Mouse (Mus musculus): Measurements from ENCODE around the gene Pdzd2. TPM values are rescaled to one million over a fixed set of nuclear protein-coding genes. Genes with fewer than 3 reads are reported as not detected.
A peak's percentile ranks its signal among the peaks of the same experiment; 100 is the strongest.

Pdzd2 gene
- polyA plus RNA-seq, 1 experiment from 2014 or later: 114 TPM

- TF ChIP-seq CTCF (IDR thresholded peaks at IDR 0.05): no peak
- TF ChIP-seq EP300 (IDR thresholded peaks at IDR 0.05): no peak
- Histone ChIP-seq H3K9ac (replicated peaks; ENCODE audit: low read depth) (no peak overlapping the region), H3K27ac (ENCODE audit: low read length) (no peak overlapping the region), H3K4me3 (ENCODE audit: low read depth, low read length) (no peak overlapping the region), H3K9me3 (ENCODE audit: low read length) (no peaks in the 10 kb centered on the region), H3K27me3 (replicated peaks; ENCODE audit: insufficient read depth, low read length) (no peaks in the 10 kb centered on the region), H3K36me3 (ENCODE audit: insufficient read depth, low read length) (no peaks in the 10 kb centered on the region), H3K4me1 (ENCODE audit: insufficient read depth, low read depth, low read length) (no peaks in the 10 kb centered on the region), H3K4me2 (replicated peaks; ENCODE audit: low read depth, low read length) (no peak overlapping the region)
- no peak for DNase-seq (ENCODE audit: low spot score)
- ATAC-seq: no peak
- WGBS: 89% methylated on average over 10 of the region's 10 CpGs
Measured at GRCm38 (mm10) chr15:12506514-12506913, 233.2 kb downstream of the Pdzd2 start.

DNA sequence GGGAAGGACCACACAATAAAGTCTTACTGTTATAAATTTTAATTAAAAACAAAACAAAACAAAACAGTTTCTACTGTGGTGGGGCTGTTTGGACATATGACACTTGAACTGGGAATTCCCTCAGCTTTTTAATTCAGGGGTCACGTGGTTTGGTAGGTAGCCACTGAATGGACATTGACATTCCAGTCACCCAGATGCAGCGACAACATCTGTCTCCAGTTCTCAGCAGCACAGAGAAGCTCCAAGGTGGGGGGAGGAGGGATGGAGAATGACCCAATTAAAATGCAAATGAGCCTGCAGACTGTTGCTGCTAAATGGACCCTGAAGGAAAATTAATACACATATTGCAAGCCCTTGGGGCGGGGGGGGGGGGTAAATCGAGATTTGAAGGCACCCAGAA is 233.6 kb downstream of the Pdzd2 start:
- H3K36me3 ChIP-seq (ENCODE audit: insufficient read depth, low read length): no peaks in the 10 kb centered on the region
- H3K4me1 ChIP-seq (ENCODE audit: insufficient read depth, low read depth, low read length): no peaks in the 10 kb centered on the region
- H3K9me3 ChIP-seq (ENCODE audit: low read length): no peaks in the 10 kb centered on the region
- ATAC-seq (no peak), DNase-seq (ENCODE audit: low spot score) (no peak)
- no peaks in the 10 kb centered on the region for H3K27me3 ChIP-seq (replicated peaks; ENCODE audit: insufficient read depth, low read length)
- no peak overlapping the region for H3K9ac ChIP-seq (replicated peaks; ENCODE audit: low read depth)
- no peak overlapping the region for H3K4me3 ChIP-seq (ENCODE audit: low read depth, low read length)
- no peak overlapping the region for H3K4me2 ChIP-seq (replicated peaks; ENCODE audit: low read depth, low read length)
- 81% methylated on average over 4 of the region's 4 CpGs for WGBS
- TF ChIP-seq CTCF (IDR thresholded peaks at IDR 0.05): no peak
- no peak for TF ChIP-seq EP300 (IDR thresholded peaks at IDR 0.05)
- no peak overlapping the region for H3K27ac ChIP-seq (ENCODE audit: low read length)

- H3K36me3 ChIP-seq (ENCODE audit: insufficient read depth, low read length): no peaks in the 10 kb centered on the region
- no peaks in the 10 kb centered on the region for H3K9me3 ChIP-seq (ENCODE audit: low read length)
- DNase-seq (ENCODE audit: low spot score) (no peak), ATAC-seq (no peak)
- TF ChIP-seq EP300 (IDR thresholded peaks at IDR 0.05) (no peak), CTCF (IDR thresholded peaks at IDR 0.05) (no peak)
- WGBS: 87% methylated on average over 11 of the region's 11 CpGs
- no peak overlapping the region for H3K4me3 ChIP-seq (ENCODE audit: low read depth, low read length)
- H3K27ac ChIP-seq (ENCODE audit: low read length): no peak overlapping the region
- no peak overlapping the region for H3K4me2 ChIP-seq (replicated peaks; ENCODE audit: low read depth, low read length)
- no peaks in the 10 kb centered on the region for H3K27me3 ChIP-seq (replicated peaks; ENCODE audit: insufficient read depth, low read length)
- H3K4me1 ChIP-seq (ENCODE audit: insufficient read depth, low read depth, low read length): no peaks in the 10 kb centered on the region
- no peak overlapping the region for H3K9ac ChIP-seq (replicated peaks; ENCODE audit: low read depth)
Measured at GRCm38 (mm10) chr15:12505556-12505955, 234.2 kb downstream of the Pdzd2 start.

- Histone ChIP-seq H3K27ac (ENCODE audit: low read length) (no peak overlapping the region), H3K4me3 (ENCODE audit: low read depth, low read length) (no peak overlapping the region), H3K9ac (replicated peaks; ENCODE audit: low read depth) (no peak overlapping the region), H3K9me3 (ENCODE audit: low read length) (no peaks in the 10 kb centered on the region), H3K4me1 (ENCODE audit: insufficient read depth, low read depth, low read length) (no peaks in the 10 kb centered on the region), H3K36me3 (ENCODE audit: insufficient read depth, low read length) (no peaks in the 10 kb centered on the region), H3K4me2 (replicated peaks; ENCODE audit: low read depth, low read length) (no peak overlapping the region), H3K27me3 (replicated peaks; ENCODE audit: insufficient read depth, low read length) (no peaks in the 10 kb centered on the region)
- peak; percentile 70 for ATAC-seq
- peak; percentile 55 for DNase-seq (ENCODE audit: low spot score)
- TF ChIP-seq CTCF (IDR thresholded peaks at IDR 0.05) (no peak), EP300 (IDR thresholded peaks at IDR 0.05) (no peak)
- WGBS: 68% methylated on average over 9 of the region's 9 CpGs
Measured at GRCm38 (mm10) chr15:12503907-12504306, 235.8 kb downstream of the Pdzd2 start.

GRCm38 (mm10) chr15:12501924-12502548 is 237.7 kb downstream of the Pdzd2 start:
- H3K27ac ChIP-seq (ENCODE audit: low read length): no peak overlapping the region
- 54% methylated on average over 13 of the region's 13 CpGs for WGBS
- no peaks in the 10 kb centered on the region for H3K36me3 ChIP-seq (ENCODE audit: insufficient read depth, low read length)
- no peaks in the 10 kb centered on the region for H3K27me3 ChIP-seq (replicated peaks; ENCODE audit: insufficient read depth, low read length)
- TF ChIP-seq EP300 (IDR thresholded peaks at IDR 0.05): no peak
- TF ChIP-seq CTCF (IDR thresholded peaks at IDR 0.05): no peak
- no peaks in the 10 kb centered on the region for H3K9me3 ChIP-seq (ENCODE audit: low read length)
- ATAC-seq (no peak), DNase-seq (ENCODE audit: low spot score) (no peak)
- no peaks in the 10 kb centered on the region for H3K4me1 ChIP-seq (ENCODE audit: insufficient read depth, low read depth, low read length)
- no peak overlapping the region for H3K9ac ChIP-seq (replicated peaks; ENCODE audit: low read depth)
- H3K4me2 ChIP-seq (replicated peaks; ENCODE audit: low read depth, low read length): no peak overlapping the region
- no peak overlapping the region for H3K4me3 ChIP-seq (ENCODE audit: low read depth, low read length)

DNA sequence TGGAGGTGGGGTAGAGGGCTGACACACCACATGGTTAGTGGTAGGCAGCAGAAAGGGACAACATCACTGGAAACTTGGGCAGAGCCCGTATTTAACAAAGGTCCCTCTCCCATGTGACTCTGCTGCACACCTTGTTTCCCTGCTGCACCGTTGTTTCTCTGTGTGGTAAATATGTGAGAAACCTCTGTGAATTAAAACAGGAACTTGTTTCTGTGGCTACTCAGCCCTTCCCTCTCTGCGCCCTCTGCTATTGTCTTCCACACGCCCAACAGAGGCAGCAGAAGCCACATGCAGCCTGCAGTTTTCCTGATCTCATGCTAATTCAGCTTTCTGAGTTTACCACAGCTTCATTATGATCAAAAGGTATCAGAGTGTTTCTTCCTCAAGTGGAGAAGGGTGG is 239.1 kb downstream of the Pdzd2 start:
- Histone ChIP-seq H3K9ac (replicated peaks; ENCODE audit: low read depth) (no peak overlapping the region), H3K36me3 (ENCODE audit: insufficient read depth, low read length) (no peaks in the 10 kb centered on the region), H3K4me2 (replicated peaks; ENCODE audit: low read depth, low read length) (no peak overlapping the region), H3K9me3 (ENCODE audit: low read length) (no peaks in the 10 kb centered on the region), H3K27me3 (replicated peaks; ENCODE audit: insufficient read depth, low read length) (no peaks in the 10 kb centered on the region), H3K4me1 (ENCODE audit: insufficient read depth, low read depth, low read length) (no peaks in the 10 kb centered on the region), H3K4me3 (ENCODE audit: low read depth, low read length) (no peak overlapping the region), H3K27ac (ENCODE audit: low read length) (no peak overlapping the region)
- no peak for ATAC-seq
- TF ChIP-seq CTCF (IDR thresholded peaks at IDR 0.05) (no peak), EP300 (IDR thresholded peaks at IDR 0.05) (no peak)
- 64% methylated on average over 4 of the region's 4 CpGs for WGBS
- DNase-seq (ENCODE audit: low spot score): no peak

GRCm38 (mm10) chr15:12494084-12494483 is 245.6 kb downstream of the Pdzd2 start:
- Histone ChIP-seq H3K36me3 (ENCODE audit: insufficient read depth, low read length) (no peaks in the 10 kb centered on the region), H3K27ac (ENCODE audit: low read length) (no peak overlapping the region), H3K9me3 (ENCODE audit: low read length) (no peaks in the 10 kb centered on the region), H3K4me2 (replicated peaks; ENCODE audit: low read depth, low read length) (no peak overlapping the region), H3K27me3 (replicated peaks; ENCODE audit: insufficient read depth, low read length) (no peaks in the 10 kb centered on the region), H3K9ac (replicated peaks; ENCODE audit: low read depth) (no peak overlapping the region), H3K4me3 (ENCODE audit: low read depth, low read length) (no peak overlapping the region), H3K4me1 (ENCODE audit: insufficient read depth, low read depth, low read length) (peaks cover 4% of the 10 kb centered on the region)
- ATAC-seq: no peak
- no peak for TF ChIP-seq EP300 (IDR thresholded peaks at IDR 0.05)
- no peak for TF ChIP-seq CTCF (IDR thresholded peaks at IDR 0.05)
- DNase-seq (ENCODE audit: low spot score): no peak
